Mouse (Mus musculus): ENCODE results near the gene Slco1a5. TPM values are rescaled to one million over a fixed set of nuclear protein-coding genes. Genes with fewer than 3 reads are reported as not detected.
A peak's percentile ranks its signal among the peaks of the same experiment; 100 is the strongest.
"Not testable (repeated sequence)": the region's sequence is repeated elsewhere in the genome, so short reads cannot be mapped to it uniquely, and the experiment has no call there.

Slco1a5 gene
- polyA plus RNA-seq, 1 experiment, result not detected

- Histone ChIP-seq H3K4me3 (ENCODE audit: low read depth, low read length) (no peak overlapping the region), H3K27ac (ENCODE audit: insufficient read depth, low read depth, low read length) (no peak overlapping the region), H3K27me3 (ENCODE audit: control insufficient read depth, insufficient read depth, low read length) (no peaks in the 10 kb centered on the region), H3K4me1 (ENCODE audit: control insufficient read depth, insufficient read depth, insufficient read length, low read length) (no peaks in the 10 kb centered on the region), H3K36me3 (ENCODE audit: control insufficient read depth, insufficient read depth, low read length) (peaks cover 62% of the 10 kb centered on the region)
- TF ChIP-seq POLR2A (IDR thresholded peaks at IDR 0.05; ENCODE audit: low read depth, low read length) (no peak), CTCF (IDR thresholded peaks at IDR 0.05; ENCODE audit: extremely low read depth, insufficient read length, insufficient replicate concordance, low read depth, low read length) (no peak)
- 76% methylated on average over 7 of the region's 7 CpGs for WGBS
Measured at GRCm38 (mm10) chr6:142357106-142357505, 34.3 kb upstream of the Slco1a5 start.

GRCm38 (mm10) chr6:142352099-142352498 lies 29.3 kb upstream of the Slco1a5 start:
- not testable (repeated sequence) for H3K4me3 ChIP-seq (ENCODE audit: low read depth, low read length); H3K27me3 ChIP-seq (ENCODE audit: control insufficient read depth, insufficient read depth, low read length); H3K4me1 ChIP-seq (ENCODE audit: control insufficient read depth, insufficient read depth, insufficient read length, low read length); H3K27ac ChIP-seq (ENCODE audit: insufficient read depth, low read depth, low read length)
- WGBS, result 50% methylated on average over 3 of the region's 3 CpGs
- H3K36me3 ChIP-seq (ENCODE audit: control insufficient read depth, insufficient read depth, low read length), result peaks cover 58% of the 10 kb centered on the region

- Histone ChIP-seq H3K27me3 (ENCODE audit: control insufficient read depth, insufficient read depth, low read length) (no peaks in the 10 kb centered on the region), H3K4me1 (ENCODE audit: control insufficient read depth, insufficient read depth, insufficient read length, low read length) (peaks cover 5% of the 10 kb centered on the region; the same call in 1 of the 2 replicates), H3K27ac (ENCODE audit: insufficient read depth, low read depth, low read length) (no peak overlapping the region), H3K4me3 (ENCODE audit: low read depth, low read length) (no peak overlapping the region), H3K36me3 (ENCODE audit: control insufficient read depth, insufficient read depth, low read length) (peaks cover 30% of the 10 kb centered on the region)
- TF ChIP-seq CTCF (IDR thresholded peaks at IDR 0.05; ENCODE audit: extremely low read depth, insufficient read length, insufficient replicate concordance, low read depth, low read length) (no peak), POLR2A (IDR thresholded peaks at IDR 0.05; ENCODE audit: low read depth, low read length) (no peak)
- WGBS, result 64% methylated on average over 11 of the region's 11 CpGs
Measured at GRCm38 (mm10) chr6:142347431-142348385, 24.9 kb upstream of the Slco1a5 start.

DNA sequence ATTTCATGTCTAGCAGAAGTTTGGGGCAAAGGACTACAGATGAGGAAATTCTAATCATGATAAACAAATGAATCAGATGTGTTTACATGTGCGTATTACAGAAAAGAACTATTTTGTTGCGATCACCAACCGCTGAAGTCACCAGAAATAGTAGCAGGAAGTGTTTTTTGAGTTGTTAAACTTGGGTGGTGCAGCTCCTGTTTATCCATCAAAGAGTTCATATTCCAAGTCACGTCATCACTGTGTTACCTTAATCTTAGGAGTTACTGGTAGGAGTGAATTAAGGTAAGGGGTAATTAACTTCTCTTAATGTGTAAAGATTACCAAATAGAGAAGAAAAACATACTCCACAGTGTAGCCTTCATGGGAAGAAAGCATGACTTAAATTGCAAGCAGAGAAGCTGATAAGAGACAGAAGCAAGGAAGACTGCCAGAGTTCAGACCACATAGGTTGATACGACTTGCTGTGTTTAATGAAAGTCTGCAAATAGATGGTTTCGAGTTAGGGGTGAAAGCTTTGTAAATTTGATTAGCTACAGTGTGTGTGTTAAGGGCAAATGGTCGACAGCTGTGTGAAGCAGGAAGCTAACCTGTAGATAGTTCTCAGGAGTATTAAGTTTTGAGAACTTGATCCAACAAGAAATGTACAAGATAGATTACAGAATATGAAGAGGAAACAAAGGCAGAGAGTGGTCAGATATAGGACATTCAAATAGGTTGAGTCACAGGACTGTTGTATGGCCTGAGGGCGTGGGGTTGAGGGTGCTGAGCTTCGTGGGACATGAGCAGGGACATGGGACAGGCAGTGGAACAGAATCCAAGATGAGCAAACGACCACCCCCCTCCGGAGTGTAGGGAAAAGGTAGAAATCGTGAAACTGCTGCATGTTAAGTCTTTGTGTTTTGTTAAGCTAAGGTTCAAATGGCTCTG lies 23.7 kb upstream of the Slco1a5 start:
- 27% methylated on average over 12 of the region's 12 CpGs for WGBS
- H3K4me3 ChIP-seq (ENCODE audit: low read depth, low read length), result peak overlapping the region; percentile 99; the same call in 1 of the 2 replicates
- peaks cover 3% of the 10 kb centered on the region; the same call in 1 of the 2 replicates for H3K4me1 ChIP-seq (ENCODE audit: control insufficient read depth, insufficient read depth, insufficient read length, low read length)
- H3K27me3 ChIP-seq (ENCODE audit: control insufficient read depth, insufficient read depth, low read length), result no peaks in the 10 kb centered on the region
- H3K27ac ChIP-seq (ENCODE audit: insufficient read depth, low read depth, low read length), result peak overlapping the region; percentile 95
- TF ChIP-seq CTCF (IDR thresholded peaks at IDR 0.05; ENCODE audit: extremely low read depth, insufficient read length, insufficient replicate concordance, low read depth, low read length), result no peak
- TF ChIP-seq POLR2A (IDR thresholded peaks at IDR 0.05; ENCODE audit: low read depth, low read length), result no peak
- peaks cover 25% of the 10 kb centered on the region for H3K36me3 ChIP-seq (ENCODE audit: control insufficient read depth, insufficient read depth, low read length)

DNA sequence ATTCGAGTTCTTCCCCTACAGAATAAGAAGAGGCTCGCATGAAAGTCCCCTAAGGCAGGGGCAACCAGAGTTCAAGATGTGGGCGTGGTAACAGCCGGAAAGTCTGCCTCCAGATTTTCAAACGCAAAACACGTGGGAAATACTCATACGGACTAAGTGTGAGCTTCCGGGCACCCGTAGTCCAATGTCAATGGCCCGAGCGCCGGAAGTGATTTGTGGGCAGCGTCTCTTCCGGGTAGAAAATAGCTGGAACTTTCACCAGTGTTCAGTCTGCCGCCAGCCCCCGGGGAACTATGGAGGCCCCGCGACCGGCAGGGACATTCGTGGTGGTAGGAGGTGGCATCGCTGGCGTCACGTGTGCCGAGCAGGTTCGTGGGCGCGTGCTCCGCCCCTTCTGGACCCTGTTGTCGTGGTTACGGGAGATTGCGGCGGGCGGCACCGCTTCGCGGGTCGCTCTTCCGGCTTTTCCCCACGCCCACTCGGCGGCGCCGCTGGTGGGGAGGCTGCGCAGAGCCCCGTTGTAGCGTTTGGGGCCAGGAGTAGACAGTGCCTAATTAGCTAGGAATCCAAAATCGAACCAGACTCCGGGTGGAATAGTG lies 22.8 kb upstream of the Slco1a5 start, which contains the start of gene Pyroxd1:
Gene Pyroxd1, plus strand, starts transcription at position 215 of the 599 bp plus-strand sequence.
- H3K27me3 ChIP-seq (ENCODE audit: control insufficient read depth, insufficient read depth, low read length), result no peaks in the 10 kb centered on the region
- H3K4me3 ChIP-seq (ENCODE audit: low read depth, low read length), result peak within 1 kb of the TSS; percentile 99
- peaks cover 16% of the 10 kb centered on the region for H3K36me3 ChIP-seq (ENCODE audit: control insufficient read depth, insufficient read depth, low read length)
- peaks cover 3% of the 10 kb centered on the region; the same call in 1 of the 2 replicates for H3K4me1 ChIP-seq (ENCODE audit: control insufficient read depth, insufficient read depth, insufficient read length, low read length)
- WGBS, result under 1% methylated on average over 48 of the region's 48 CpGs
- TF ChIP-seq CTCF (IDR thresholded peaks at IDR 0.05; ENCODE audit: extremely low read depth, insufficient read length, insufficient replicate concordance, low read depth, low read length) (no peak), POLR2A (IDR thresholded peaks at IDR 0.05; ENCODE audit: low read depth, low read length) (peak; percentile 57)
- H3K27ac ChIP-seq (ENCODE audit: insufficient read depth, low read depth, low read length), result peak within 1 kb of the TSS; percentile 95

DNA sequence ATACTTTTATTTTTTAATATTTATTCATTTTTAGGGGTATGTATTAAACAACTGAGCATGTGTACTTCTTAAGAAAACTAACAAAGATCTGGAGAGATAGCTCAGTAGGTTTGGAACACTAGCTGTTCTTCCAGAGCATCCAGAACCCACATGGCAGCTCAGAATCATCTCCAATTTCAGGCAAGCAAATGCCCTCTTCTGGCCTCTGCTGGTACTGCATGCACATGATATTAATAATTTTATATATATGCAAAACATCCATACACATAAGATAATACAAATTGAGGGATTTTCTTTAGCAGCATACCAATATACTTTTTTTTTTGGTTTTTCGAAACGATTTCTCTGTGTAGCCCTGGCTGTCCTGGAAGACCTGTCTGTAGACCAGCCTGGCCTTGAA lies 20.8 kb upstream of the Slco1a5 start:
- Histone ChIP-seq H3K36me3 (ENCODE audit: control insufficient read depth, insufficient read depth, low read length) (peaks cover 3% of the 10 kb centered on the region; the same call in 1 of the 2 replicates), H3K4me1 (ENCODE audit: control insufficient read depth, insufficient read depth, insufficient read length, low read length) (peaks cover 3% of the 10 kb centered on the region; the same call in 1 of the 2 replicates), H3K4me3 (ENCODE audit: low read depth, low read length) (no peak overlapping the region), H3K27ac (ENCODE audit: insufficient read depth, low read depth, low read length) (no peak overlapping the region), H3K27me3 (ENCODE audit: control insufficient read depth, insufficient read depth, low read length) (no peaks in the 10 kb centered on the region)
- TF ChIP-seq CTCF (IDR thresholded peaks at IDR 0.05; ENCODE audit: extremely low read depth, insufficient read length, insufficient replicate concordance, low read depth, low read length) (peak; percentile 31; the same call in 1 of the 2 replicates), POLR2A (IDR thresholded peaks at IDR 0.05; ENCODE audit: low read depth, low read length) (no peak)
- 68% methylated on average over 2 of the region's 2 CpGs for WGBS

Measured in small intestine, adult 2 months (tissue).